Mouse (Mus musculus): ENCODE measurements around the gene Veph1. TPM values are rescaled to one million over a fixed set of nuclear protein-coding genes. Genes with fewer than 3 reads are reported as not detected.

Gene Veph1
- not detected for polyA plus RNA-seq (2015; fragmentation: Illumina TruSeq; extraction: RNeasy Lipid Tissue Mini Kit (QIAGEN cat#74804); ENCODE audit: insufficient read depth, low read depth, low replicate concordance)

DNA sequence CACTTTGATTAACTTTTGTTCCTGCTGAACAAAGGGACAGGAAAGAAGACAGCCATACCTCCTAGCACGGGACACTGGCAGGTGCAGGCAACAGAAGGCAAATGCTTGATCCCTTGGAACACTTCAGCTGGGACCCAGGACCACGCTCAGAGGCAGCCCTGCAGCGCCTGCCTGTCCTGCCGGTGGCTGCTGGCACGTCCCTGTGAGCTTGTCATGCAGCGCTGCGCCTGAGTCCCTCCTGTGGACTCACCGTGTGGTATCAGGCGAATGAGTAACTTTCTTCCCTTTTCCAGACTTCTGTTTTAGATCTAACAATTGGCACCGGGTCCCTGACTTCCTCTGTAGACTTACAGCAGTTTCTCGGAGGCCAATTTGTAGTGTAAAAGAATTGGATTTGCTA, at the start of gene Veph1:
Gene Veph1 (minus strand): TSS at position 293 of the 400 bp plus-strand sequence.

DNA sequence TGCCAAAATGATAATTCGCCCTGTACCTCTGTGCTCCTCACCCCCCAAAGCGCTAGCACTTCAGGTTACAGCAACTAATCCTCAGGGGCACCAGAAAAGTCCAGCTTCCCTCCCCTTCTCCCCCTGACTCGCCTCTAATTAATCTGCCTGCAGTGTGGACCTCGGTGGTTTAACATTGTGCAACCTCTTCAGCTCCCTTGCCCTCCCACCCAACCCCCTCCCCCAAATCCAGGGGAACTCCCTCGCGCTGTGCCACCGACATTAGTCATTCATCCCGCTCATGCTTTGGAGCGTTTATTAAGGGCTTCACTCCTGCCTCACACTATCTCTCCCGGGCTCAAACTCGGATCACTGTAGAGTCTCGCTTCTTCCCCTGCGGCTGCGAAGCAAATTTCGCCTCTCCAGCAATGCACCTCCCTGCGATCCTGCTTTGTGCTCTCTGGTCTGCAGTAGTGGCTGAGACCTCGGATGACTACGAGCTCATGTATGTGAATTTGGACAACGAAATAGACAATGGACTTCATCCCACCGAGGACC, 76.9 kb downstream of the Veph1 start, which contains the start of gene Ptx3:
Gene Ptx3 (plus strand): TSS at position 256 of the 537 bp plus-strand sequence.

Other genes with a start within 250 kb of the Veph1 start
- not detected for gene Ptx3, start 76.9 kb downstream of the Veph1 start, polyA plus RNA-seq (2015; fragmentation: Illumina TruSeq; extraction: RNeasy Lipid Tissue Mini Kit (QIAGEN cat#74804); ENCODE audit: insufficient read depth, low read depth, low replicate concordance)

Data from pancreas, adult 10 weeks (tissue).